Mouse (Mus musculus): Measurements from ENCODE around the gene Fam131c. TPM values are rescaled to one million over a fixed set of nuclear protein-coding genes. Genes with fewer than 3 reads are reported as not detected.

Fam131c gene
- polyA plus RNA-seq, 1 experiment from 2014 or later, result not detected

- peaks cover 3% of the 10 kb centered on the region for H3K27me3 ChIP-seq (ENCODE audit: control insufficient read depth, insufficient read depth, low read depth, low read length)
- H3K4me1 ChIP-seq (ENCODE audit: control insufficient read depth, low read depth, low read length), result no peaks in the 10 kb centered on the region
- no peak overlapping the region for H3K9ac ChIP-seq (ENCODE audit: low read depth, low read length)
- no peak for ATAC-seq (ENCODE audit: low read depth)
- 60% methylated on average over 18 of the region's 18 CpGs for WGBS (ENCODE audit: insufficient replicate concordance)
- H3K9me3 ChIP-seq (replicated peaks; ENCODE audit: control insufficient read depth, low read length), result no peaks in the 10 kb centered on the region
- H3K27ac ChIP-seq (ENCODE audit: low read length), result no peak overlapping the region
- no peak overlapping the region for H3K4me3 ChIP-seq (ENCODE audit: low read depth, low read length)
- H3K4me2 ChIP-seq (ENCODE audit: low read depth, low read length), result no peak overlapping the region
- no peaks in the 10 kb centered on the region for H3K36me3 ChIP-seq (ENCODE audit: control insufficient read depth, insufficient read depth)
Observed at GRCm38 (mm10) chr4:141389366-141390150, 21.5 kb downstream of the Fam131c start.

GRCm38 (mm10) chr4:141391293-141391692 is 23.3 kb downstream of the Fam131c start:
- ATAC-seq (ENCODE audit: low read depth), result no peak
- Histone ChIP-seq H3K9ac (ENCODE audit: low read depth, low read length) (no peak overlapping the region), H3K27me3 (ENCODE audit: control insufficient read depth, insufficient read depth, low read depth, low read length) (no peaks in the 10 kb centered on the region), H3K4me3 (ENCODE audit: low read depth, low read length) (no peak overlapping the region), H3K9me3 (replicated peaks; ENCODE audit: control insufficient read depth, low read length) (no peaks in the 10 kb centered on the region), H3K4me1 (ENCODE audit: control insufficient read depth, low read depth, low read length) (no peaks in the 10 kb centered on the region), H3K36me3 (ENCODE audit: control insufficient read depth, insufficient read depth) (no peaks in the 10 kb centered on the region), H3K27ac (ENCODE audit: low read length) (no peak overlapping the region), H3K4me2 (ENCODE audit: low read depth, low read length) (no peak overlapping the region)
- 60% methylated on average over 12 of the region's 12 CpGs for WGBS (ENCODE audit: insufficient replicate concordance)

- ATAC-seq (ENCODE audit: low read depth), result no peak
- H3K9ac ChIP-seq (ENCODE audit: low read depth, low read length), result no peak overlapping the region
- WGBS (ENCODE audit: insufficient replicate concordance), result 19% methylated on average over 16 of the region's 16 CpGs
- no peak overlapping the region for H3K4me3 ChIP-seq (ENCODE audit: low read depth, low read length)
- H3K27me3 ChIP-seq (ENCODE audit: control insufficient read depth, insufficient read depth, low read depth, low read length), result no peaks in the 10 kb centered on the region
- H3K4me2 ChIP-seq (ENCODE audit: low read depth, low read length), result no peak overlapping the region
- no peaks in the 10 kb centered on the region for H3K36me3 ChIP-seq (ENCODE audit: control insufficient read depth, insufficient read depth)
- no peaks in the 10 kb centered on the region for H3K4me1 ChIP-seq (ENCODE audit: control insufficient read depth, low read depth, low read length)
- no peak overlapping the region for H3K27ac ChIP-seq (ENCODE audit: low read length)
- no peaks in the 10 kb centered on the region for H3K9me3 ChIP-seq (replicated peaks; ENCODE audit: control insufficient read depth, low read length)
Observed at GRCm38 (mm10) chr4:141394751-141395150, 26.7 kb downstream of the Fam131c start.

GRCm38 (mm10) chr4:141397861-141398260 is 29.8 kb downstream of the Fam131c start:
- no peaks in the 10 kb centered on the region for H3K27me3 ChIP-seq (ENCODE audit: control insufficient read depth, insufficient read depth, low read depth, low read length)
- H3K4me1 ChIP-seq (ENCODE audit: control insufficient read depth, low read depth, low read length), result no peaks in the 10 kb centered on the region
- WGBS (ENCODE audit: insufficient replicate concordance), result 64% methylated on average over 12 of the region's 12 CpGs

GRCm38 (mm10) chr4:141398545-141398944 is 30.5 kb downstream of the Fam131c start, which contains the start of gene Clcnka:
Clcnka (minus strand) TSS chr4:141398724.
- Histone ChIP-seq H3K27me3 (ENCODE audit: control insufficient read depth, insufficient read depth, low read depth, low read length) (no peaks in the 10 kb centered on the region), H3K27ac (ENCODE audit: low read length) (no peak within 1 kb of the TSS), H3K4me2 (ENCODE audit: low read depth, low read length) (no peak within 1 kb of the TSS), H3K4me1 (ENCODE audit: control insufficient read depth, low read depth, low read length) (no peaks in the 10 kb centered on the region), H3K4me3 (ENCODE audit: low read depth, low read length) (no peak within 1 kb of the TSS), H3K36me3 (ENCODE audit: control insufficient read depth, insufficient read depth) (no peaks in the 10 kb centered on the region), H3K9ac (ENCODE audit: low read depth, low read length) (no peak within 1 kb of the TSS), H3K9me3 (replicated peaks; ENCODE audit: control insufficient read depth, low read length) (no peaks in the 10 kb centered on the region)
- WGBS (ENCODE audit: insufficient replicate concordance), result 51% methylated on average over 12 of the region's 12 CpGs
- no peak for ATAC-seq (ENCODE audit: low read depth)

More at GRCm38 (mm10) chr4:141397861-141398260, 29.8 kb downstream of the Fam131c start:
- Histone ChIP-seq H3K4me2 (ENCODE audit: low read depth, low read length) (no peak overlapping the region), H3K4me3 (ENCODE audit: low read depth, low read length) (no peak overlapping the region), H3K9ac (ENCODE audit: low read depth, low read length) (no peak overlapping the region), H3K9me3 (replicated peaks; ENCODE audit: control insufficient read depth, low read length) (no peaks in the 10 kb centered on the region), H3K27ac (ENCODE audit: low read length) (no peak overlapping the region), H3K36me3 (ENCODE audit: control insufficient read depth, insufficient read depth) (no peaks in the 10 kb centered on the region)
- ATAC-seq (ENCODE audit: low read depth), result no peak

GRCm38 (mm10) chr4:141400171-141400570 is 32.2 kb downstream of the Fam131c start:
- Histone ChIP-seq H3K4me1 (ENCODE audit: control insufficient read depth, low read depth, low read length) (peaks cover 2% of the 10 kb centered on the region; the same call in 1 of the 2 replicates), H3K4me2 (ENCODE audit: low read depth, low read length) (no peak overlapping the region), H3K27ac (ENCODE audit: low read length) (no peak overlapping the region), H3K27me3 (ENCODE audit: control insufficient read depth, insufficient read depth, low read depth, low read length) (no peaks in the 10 kb centered on the region), H3K36me3 (ENCODE audit: control insufficient read depth, insufficient read depth) (no peaks in the 10 kb centered on the region), H3K9me3 (replicated peaks; ENCODE audit: control insufficient read depth, low read length) (no peaks in the 10 kb centered on the region), H3K9ac (ENCODE audit: low read depth, low read length) (no peak overlapping the region), H3K4me3 (ENCODE audit: low read depth, low read length) (no peak overlapping the region)
- ATAC-seq (ENCODE audit: low read depth), result no peak
- 68% methylated on average over 15 of the region's 15 CpGs for WGBS (ENCODE audit: insufficient replicate concordance)

- 12% methylated on average over 15 of the region's 15 CpGs for WGBS (ENCODE audit: insufficient replicate concordance)
- H3K4me2 ChIP-seq (ENCODE audit: low read depth, low read length), result no peak overlapping the region
- H3K9ac ChIP-seq (ENCODE audit: low read depth, low read length), result no peak overlapping the region
- H3K36me3 ChIP-seq (ENCODE audit: control insufficient read depth, insufficient read depth), result no peaks in the 10 kb centered on the region
- peaks cover 4% of the 10 kb centered on the region; the same call in 1 of the 2 replicates for H3K27me3 ChIP-seq (ENCODE audit: control insufficient read depth, insufficient read depth, low read depth, low read length)
- peak; percentile 30 for ATAC-seq (ENCODE audit: low read depth)
- no peaks in the 10 kb centered on the region for H3K9me3 ChIP-seq (replicated peaks; ENCODE audit: control insufficient read depth, low read length)
- peaks cover 2% of the 10 kb centered on the region; the same call in 1 of the 2 replicates for H3K4me1 ChIP-seq (ENCODE audit: control insufficient read depth, low read depth, low read length)
- H3K27ac ChIP-seq (ENCODE audit: low read length), result no peak overlapping the region
- H3K4me3 ChIP-seq (ENCODE audit: low read depth, low read length), result no peak overlapping the region
Observed at GRCm38 (mm10) chr4:141404518-141405313, 36.7 kb downstream of the Fam131c start.

GRCm38 (mm10) chr4:141405314-141405622 is 37.2 kb downstream of the Fam131c start:
- no peak for ATAC-seq (ENCODE audit: low read depth)
- Histone ChIP-seq H3K4me1 (ENCODE audit: control insufficient read depth, low read depth, low read length) (peaks cover 2% of the 10 kb centered on the region; the same call in 1 of the 2 replicates), H3K4me2 (ENCODE audit: low read depth, low read length) (no peak overlapping the region), H3K36me3 (ENCODE audit: control insufficient read depth, insufficient read depth) (no peaks in the 10 kb centered on the region), H3K9ac (ENCODE audit: low read depth, low read length) (no peak overlapping the region), H3K27me3 (ENCODE audit: control insufficient read depth, insufficient read depth, low read depth, low read length) (peaks cover 4% of the 10 kb centered on the region; the same call in 1 of the 2 replicates), H3K4me3 (ENCODE audit: low read depth, low read length) (no peak overlapping the region), H3K27ac (ENCODE audit: low read length) (no peak overlapping the region), H3K9me3 (replicated peaks; ENCODE audit: control insufficient read depth, low read length) (no peaks in the 10 kb centered on the region)
- 63% methylated on average over 3 of the region's 3 CpGs for WGBS (ENCODE audit: insufficient replicate concordance)

Measured in liver, embryonic 16.5 days (tissue).